Mouse (Mus musculus): ENCODE data around the gene Samd4b. TPM values are rescaled to one million over a fixed set of nuclear protein-coding genes. Genes with fewer than 3 reads are reported as not detected.

Gene Samd4b
- total RNA-seq, 2 experiments from 2014 or later: 7.2 to 26.2 TPM

GRCm38 (mm10) chr7:28460361-28460760, 137.6 kb downstream of the Samd4b start:
- ATAC-seq (replicated peaks; ENCODE audit: low FRiP score, low TSS enrichment, poor library complexity, severe bottlenecking): no peak

DNA sequence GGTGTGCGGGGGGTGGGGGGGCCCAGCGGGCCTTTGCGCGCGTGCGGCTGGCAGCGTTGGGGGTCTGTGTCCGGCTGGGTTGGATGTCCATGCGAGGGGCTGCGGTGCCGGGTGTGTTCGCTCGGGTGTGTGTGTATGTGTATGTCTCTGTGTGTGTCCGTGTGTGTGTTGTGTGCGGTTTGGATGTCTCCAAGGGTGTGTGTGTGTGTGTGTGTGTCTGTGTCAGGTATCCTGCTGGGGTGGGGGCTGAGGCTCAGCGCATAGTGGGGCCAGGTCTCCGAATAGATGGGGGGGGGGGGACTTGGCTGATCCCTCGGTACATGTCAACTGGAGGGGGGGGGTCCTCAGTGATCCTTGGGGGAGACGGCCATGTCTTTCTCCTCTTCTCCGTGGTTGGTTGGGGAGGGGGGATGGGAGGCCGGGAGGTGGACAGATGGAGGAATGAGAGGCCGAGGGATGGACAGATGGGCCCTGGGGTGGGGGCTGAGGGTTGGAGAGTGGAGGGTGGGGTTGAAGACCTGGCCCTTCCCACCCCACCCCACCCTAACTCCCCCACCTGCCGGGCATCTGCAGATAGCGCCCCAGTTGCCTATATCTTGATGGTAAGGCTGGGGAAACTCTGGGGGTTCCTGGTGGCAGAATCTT, 145.5 kb downstream of the Samd4b start:
- no peak for ATAC-seq (replicated peaks; ENCODE audit: low FRiP score, low TSS enrichment, poor library complexity, severe bottlenecking)

- ATAC-seq (replicated peaks; ENCODE audit: low FRiP score, low TSS enrichment, poor library complexity, severe bottlenecking): no peak
Observed at GRCm38 (mm10) chr7:28451531-28452360, 146.2 kb downstream of the Samd4b start, which contains the start of gene Lrfn1. Gene Lrfn1 (plus strand): TSS chr7:28451980.

GRCm38 (mm10) chr7:28447865-28448820, 149.8 kb downstream of the Samd4b start:
- no peak for ATAC-seq (replicated peaks; ENCODE audit: low FRiP score, low TSS enrichment, poor library complexity, severe bottlenecking)

DNA sequence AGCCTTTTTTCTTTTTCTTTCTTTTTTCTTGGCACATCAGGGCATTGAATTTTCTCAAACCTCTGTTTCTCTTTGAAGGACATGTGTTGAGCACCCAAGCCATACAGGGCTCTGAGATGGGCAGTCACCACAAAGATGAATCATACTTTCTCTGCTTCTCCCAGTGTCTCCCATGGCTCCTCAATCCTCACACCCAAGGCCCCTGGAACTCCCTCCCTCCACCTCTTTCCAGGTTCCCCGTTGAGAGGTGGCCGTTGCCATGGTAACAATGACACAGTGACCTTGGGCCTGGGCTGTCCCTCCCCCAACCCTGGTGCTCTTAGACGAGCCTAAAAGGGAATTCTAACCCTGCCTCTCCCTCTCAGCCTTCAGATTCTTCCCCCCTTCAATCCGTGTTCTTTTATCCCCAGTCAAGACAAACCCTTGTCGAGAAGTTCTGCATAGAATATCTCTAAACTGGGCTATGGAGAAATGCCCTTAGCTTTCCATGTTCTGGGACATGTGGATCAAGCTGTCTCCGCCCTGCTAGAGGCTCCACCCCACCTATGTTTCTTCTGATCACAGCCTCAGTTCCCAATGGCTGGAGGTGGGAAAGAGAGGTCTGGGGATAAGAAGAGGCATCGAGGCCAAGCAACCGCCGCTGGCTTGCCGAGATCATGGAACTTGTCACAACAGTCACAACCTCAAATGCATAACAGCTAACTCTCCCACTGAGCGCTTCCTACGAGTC, 150.7 kb downstream of the Samd4b start:
- ATAC-seq (replicated peaks; ENCODE audit: low FRiP score, low TSS enrichment, poor library complexity, severe bottlenecking): no peak

DNA sequence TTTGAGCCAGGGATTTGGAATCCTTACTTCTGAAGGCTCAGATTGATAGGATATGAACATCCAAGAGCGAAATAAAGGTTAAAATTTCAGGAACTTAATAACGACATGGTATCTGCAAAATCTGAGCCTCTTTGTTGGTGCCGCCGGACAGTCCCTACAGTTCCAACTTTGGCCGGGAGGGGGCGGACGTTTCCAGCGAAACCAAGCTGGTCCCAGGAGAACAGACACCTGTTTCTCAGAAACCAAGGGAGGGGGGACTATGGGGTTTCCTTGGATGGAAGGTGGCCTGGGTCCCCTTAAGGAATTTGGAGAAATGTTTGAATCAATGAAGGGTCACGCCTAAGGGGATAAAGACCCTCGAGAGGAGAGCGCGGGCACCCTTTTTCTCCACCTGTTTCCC, 151.5 kb downstream of the Samd4b start:
- 0 out of 2 replicates have a peak, but pooled peaks have one; percentile 42 for ATAC-seq (replicated peaks; ENCODE audit: low FRiP score, low TSS enrichment, poor library complexity, severe bottlenecking)

- no peak for ATAC-seq (replicated peaks; ENCODE audit: low FRiP score, low TSS enrichment, poor library complexity, severe bottlenecking)
Observed at GRCm38 (mm10) chr7:28444344-28444974, 153.5 kb downstream of the Samd4b start.

GRCm38 (mm10) chr7:28442688-28443087, 155.3 kb downstream of the Samd4b start:
- ATAC-seq (replicated peaks; ENCODE audit: low FRiP score, low TSS enrichment, poor library complexity, severe bottlenecking): no peak; the same call in 1 of the 2 replicates

DNA sequence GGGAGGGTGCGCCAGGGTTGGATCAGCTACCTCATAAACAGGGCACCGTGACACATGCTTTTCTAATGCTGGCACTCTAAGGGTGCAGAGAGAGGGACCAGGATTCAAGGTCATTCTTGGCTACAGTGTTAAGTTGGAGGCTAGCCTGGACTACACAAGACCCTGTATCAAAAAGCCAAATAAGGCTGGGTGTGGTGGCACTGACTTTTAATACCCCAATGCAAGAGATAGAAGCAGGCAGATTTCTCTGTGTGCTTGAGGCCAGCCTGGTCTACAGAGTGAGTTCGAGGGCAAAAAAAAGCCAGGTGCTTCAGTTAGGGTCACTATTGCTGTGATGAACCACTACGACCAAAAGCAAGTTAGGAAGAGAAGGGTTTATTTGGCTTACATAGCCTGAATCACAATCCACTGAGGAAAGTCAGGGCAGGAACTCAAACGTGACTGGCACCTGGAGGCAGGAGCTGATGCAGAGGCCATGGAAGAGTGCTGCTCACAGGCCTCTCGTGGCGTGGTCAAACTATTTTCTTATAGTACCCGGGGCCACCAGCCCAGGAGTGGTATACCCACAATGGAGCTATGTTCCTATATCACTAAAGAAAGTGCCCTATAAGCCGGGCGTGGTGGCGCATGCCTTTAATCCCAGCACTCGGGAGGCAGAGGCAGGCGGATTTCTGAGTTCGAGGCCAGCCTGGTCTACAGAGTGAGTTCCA, 156.0 kb downstream of the Samd4b start:
- no peak for ATAC-seq (replicated peaks; ENCODE audit: low FRiP score, low TSS enrichment, poor library complexity, severe bottlenecking)

GRCm38 (mm10) chr7:28440739-28441138, 157.2 kb downstream of the Samd4b start:
- no peak for ATAC-seq (replicated peaks; ENCODE audit: low FRiP score, low TSS enrichment, poor library complexity, severe bottlenecking)

GRCm38 (mm10) chr7:28438771-28439170, 159.2 kb downstream of the Samd4b start:
- no peak for ATAC-seq (replicated peaks; ENCODE audit: low FRiP score, low TSS enrichment, poor library complexity, severe bottlenecking)

- no peak for ATAC-seq (replicated peaks; ENCODE audit: low FRiP score, low TSS enrichment, poor library complexity, severe bottlenecking)
Observed at GRCm38 (mm10) chr7:28437964-28438363, 160.0 kb downstream of the Samd4b start.

- peak; percentile 68 for ATAC-seq (replicated peaks; ENCODE audit: low FRiP score, low TSS enrichment, poor library complexity, severe bottlenecking)
Observed at GRCm38 (mm10) chr7:28436932-28437570, 160.9 kb downstream of the Samd4b start, which contains the start of gene Gmfg. Gene Gmfg (plus strand): TSS chr7:28437447.

DNA sequence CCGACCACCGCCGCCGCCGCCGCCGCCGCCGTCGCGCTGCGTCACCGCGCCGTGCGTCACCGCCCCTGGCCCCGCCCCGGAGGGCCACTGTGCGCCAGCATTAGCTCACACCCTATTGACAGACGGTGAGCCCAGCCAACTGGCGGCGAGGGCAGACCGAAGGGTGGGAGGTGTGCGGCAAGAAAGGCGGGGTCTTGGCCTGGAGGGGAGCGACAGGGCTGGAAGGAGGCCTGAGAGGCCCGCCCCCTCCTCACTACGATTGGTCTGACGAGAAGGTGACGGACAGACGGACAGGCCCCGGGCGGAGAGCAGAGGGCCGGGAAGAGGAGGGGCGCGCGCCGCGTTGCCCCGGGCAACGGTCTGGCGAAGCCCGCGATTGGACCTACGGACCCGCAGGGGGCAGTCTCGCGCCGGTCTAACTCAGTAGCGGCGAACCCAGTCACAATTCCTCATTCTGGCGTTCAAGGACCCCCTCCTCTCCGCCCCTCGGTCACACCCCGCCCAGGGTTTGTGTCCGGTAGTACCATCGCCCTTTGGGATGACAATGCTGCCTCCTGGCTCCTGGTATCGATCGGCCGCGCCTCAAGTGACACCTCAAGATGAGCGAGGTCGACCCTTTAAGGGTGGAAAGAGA, 161.6 kb downstream of the Samd4b start:
- peak; percentile 93 for ATAC-seq (replicated peaks; ENCODE audit: low FRiP score, low TSS enrichment, poor library complexity, severe bottlenecking)

DNA sequence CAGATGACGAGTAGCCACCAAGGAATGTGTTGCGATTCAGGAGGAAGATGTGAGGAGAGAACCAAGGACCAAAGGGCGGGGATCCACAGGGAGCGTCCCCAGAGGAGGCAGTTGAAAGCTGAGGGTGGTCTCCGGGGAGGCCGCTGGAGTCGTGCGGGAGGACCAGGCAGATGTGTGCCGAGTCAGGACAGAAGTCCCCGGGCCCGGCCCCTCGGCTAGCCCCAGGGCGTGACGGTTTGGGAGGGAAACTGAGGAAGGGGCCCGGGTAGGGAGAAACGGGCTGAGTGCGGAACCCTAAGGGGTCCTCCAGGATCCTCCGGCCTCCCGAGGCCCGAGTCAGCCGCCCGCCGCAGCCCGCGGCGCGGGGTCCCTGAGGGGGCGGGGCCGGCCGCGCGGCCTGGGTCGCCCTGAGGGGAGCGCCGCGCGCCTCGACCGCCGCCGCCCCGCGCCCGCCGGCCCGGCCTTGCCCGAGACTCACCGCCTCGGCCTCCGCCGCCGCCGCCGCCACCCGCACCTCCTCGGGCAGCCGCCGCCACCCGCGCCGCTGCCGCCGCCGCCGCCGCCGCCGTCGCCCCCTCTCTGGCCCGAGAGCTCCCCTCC, 162.2 kb downstream of the Samd4b start:
- ATAC-seq (replicated peaks; ENCODE audit: low FRiP score, low TSS enrichment, poor library complexity, severe bottlenecking): no peak

DNA sequence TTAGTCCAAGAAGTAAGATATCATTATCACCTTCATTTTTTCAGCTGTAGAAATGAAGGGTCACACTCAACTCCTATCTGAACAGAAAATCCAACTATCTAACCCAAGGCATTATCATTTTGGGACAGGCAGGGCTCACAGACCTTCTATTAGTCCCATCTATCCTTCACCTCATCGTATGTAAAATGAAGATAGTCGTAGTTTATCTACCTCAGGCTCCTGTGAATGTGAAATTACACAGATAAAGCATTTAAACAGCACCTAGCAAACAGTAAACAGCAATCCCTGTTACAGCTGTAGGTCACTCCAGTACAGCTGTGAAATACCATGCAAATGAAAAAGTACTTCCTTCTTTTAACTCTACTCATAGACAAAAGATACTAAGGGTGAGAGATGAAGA, 165.7 kb downstream of the Samd4b start:
- peak; percentile 31 for ATAC-seq (replicated peaks; ENCODE audit: low FRiP score, low TSS enrichment, poor library complexity, severe bottlenecking)

GRCm38 (mm10) chr7:28430512-28430911, 167.4 kb downstream of the Samd4b start:
- no peak for ATAC-seq (replicated peaks; ENCODE audit: low FRiP score, low TSS enrichment, poor library complexity, severe bottlenecking)

Measured in megakaryocyte-erythroid progenitor cell, adult 5-6 weeks (primary cell).